Mouse (Mus musculus): Measurements from ENCODE around the gene Amn. TPM values are rescaled to one million over a fixed set of nuclear protein-coding genes. Genes with fewer than 3 reads are reported as not detected.

Amn gene
- polyA plus RNA-seq, 1 experiment from 2014 or later: 1.9 TPM

DNA sequence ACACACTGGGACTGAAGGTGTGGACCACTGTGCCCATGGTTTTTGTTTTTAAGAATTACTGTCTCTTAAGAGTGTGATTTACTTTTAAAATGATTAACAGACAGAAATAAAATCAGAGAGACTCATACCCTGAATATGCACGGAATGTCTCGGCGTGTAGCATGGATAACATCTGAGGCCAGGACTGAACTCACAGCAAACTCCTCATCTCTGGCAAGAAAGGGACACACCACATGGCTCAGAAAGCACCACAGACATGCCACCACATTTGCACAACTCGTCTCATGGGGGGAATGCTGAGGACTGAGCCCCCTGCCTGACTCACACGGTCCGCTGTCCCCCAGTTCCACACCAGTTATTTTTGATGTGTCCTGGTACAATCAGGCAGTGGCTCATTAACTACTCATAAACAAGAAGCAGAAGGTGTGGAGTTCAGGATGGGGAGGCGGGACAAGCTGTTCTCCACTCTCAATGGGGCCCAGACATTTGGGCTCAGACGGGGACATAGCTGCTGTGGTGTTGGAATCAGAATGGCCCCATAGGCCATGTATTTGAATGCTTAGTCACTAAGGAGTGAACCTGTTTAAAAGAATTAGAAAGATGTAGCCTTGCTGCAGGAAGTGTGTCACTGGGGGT lies 32.9 kb downstream of the Amn start:
- H3K27ac ChIP-seq: no peak overlapping the region
- no peaks in the 10 kb centered on the region for H3K4me1 ChIP-seq (replicated peaks)
- no peaks in the 10 kb centered on the region for H3K9me3 ChIP-seq
- no peak overlapping the region for H3K4me2 ChIP-seq (replicated peaks)
- H3K4me3 ChIP-seq (replicated peaks): no peak overlapping the region
- no peak for ATAC-seq
- H3K9ac ChIP-seq (replicated peaks): no peak overlapping the region
- no peaks in the 10 kb centered on the region for H3K27me3 ChIP-seq
- peaks cover 94% of the 10 kb centered on the region for H3K36me3 ChIP-seq
- 92% methylated on average over 8 of the region's 8 CpGs for WGBS

DNA sequence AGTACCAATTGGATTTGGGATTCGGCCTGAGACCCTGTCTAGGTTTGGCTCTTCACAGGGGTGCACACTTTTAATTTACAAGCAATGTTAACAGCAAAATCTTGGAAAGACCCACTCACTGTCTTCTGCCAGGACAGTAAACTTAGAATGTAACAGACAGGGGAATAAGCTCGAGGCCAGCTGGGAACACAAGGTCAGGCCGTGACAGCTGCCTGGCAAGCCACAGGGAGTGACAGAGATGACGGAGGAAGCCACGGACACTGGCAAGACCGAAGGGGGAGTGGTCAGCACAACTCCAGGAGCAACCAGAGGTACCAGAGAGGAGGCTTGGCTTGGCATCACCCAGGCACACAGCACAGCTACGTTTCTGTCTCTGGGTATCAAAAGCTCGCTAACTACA lies 35.9 kb downstream of the Amn start:
- H3K27ac ChIP-seq: no peak overlapping the region
- WGBS: 90% methylated on average over 8 of the region's 8 CpGs
- no peaks in the 10 kb centered on the region for H3K27me3 ChIP-seq
- no peaks in the 10 kb centered on the region for H3K9me3 ChIP-seq
- no peak overlapping the region for H3K4me2 ChIP-seq (replicated peaks)
- H3K36me3 ChIP-seq: peaks cover 98% of the 10 kb centered on the region
- ATAC-seq: no peak
- no peak overlapping the region for H3K9ac ChIP-seq (replicated peaks)
- no peaks in the 10 kb centered on the region for H3K4me1 ChIP-seq (replicated peaks)
- no peak overlapping the region for H3K4me3 ChIP-seq (replicated peaks)

DNA sequence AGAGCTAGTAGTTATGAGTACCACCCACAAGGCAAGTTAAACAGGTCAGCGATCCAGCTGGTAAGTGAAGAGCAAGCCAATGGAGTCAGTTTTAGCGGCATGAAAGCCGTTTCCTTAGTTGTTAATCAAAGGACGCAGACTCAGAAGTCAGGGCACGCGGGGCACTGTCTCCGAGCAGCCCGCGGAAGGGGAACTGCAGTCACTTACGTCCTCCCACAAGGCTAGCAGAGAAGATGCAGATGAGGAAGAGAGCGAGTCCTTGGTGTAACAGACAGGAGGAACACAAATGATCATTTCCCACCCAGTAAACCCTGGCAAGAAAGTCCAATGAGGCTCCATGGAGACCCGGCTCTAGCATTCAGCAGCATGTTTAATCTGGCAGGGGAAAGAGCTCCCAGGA lies 38.4 kb downstream of the Amn start:
- Histone ChIP-seq H3K27ac (no peak overlapping the region), H3K36me3 (peaks cover 97% of the 10 kb centered on the region), H3K27me3 (no peaks in the 10 kb centered on the region), H3K9me3 (no peaks in the 10 kb centered on the region), H3K4me2 (replicated peaks) (no peak overlapping the region), H3K9ac (replicated peaks) (no peak overlapping the region), H3K4me1 (replicated peaks) (no peaks in the 10 kb centered on the region), H3K4me3 (replicated peaks) (no peak overlapping the region)
- ATAC-seq: no peak
- WGBS: 83% methylated on average over 12 of the region's 12 CpGs

DNA sequence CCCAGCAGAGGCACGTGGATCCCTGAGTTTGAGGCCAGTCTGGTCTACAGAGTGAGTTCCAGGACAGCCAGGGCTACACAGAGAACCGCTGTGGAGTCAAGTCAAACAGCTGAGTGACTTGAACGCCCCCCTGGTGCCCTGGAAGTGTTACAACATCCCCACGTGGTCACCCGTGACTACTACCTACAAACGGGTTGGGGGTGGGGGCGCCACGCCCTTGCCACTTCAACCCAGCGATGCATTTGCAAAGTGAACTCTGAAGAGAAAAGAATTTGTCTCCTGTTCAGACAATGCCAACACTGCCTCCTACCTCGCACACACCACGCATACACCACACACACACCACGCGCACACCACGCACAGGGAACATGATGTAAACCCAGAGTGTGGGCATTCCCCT lies 39.0 kb downstream of the Amn start:
- Histone ChIP-seq H3K36me3 (peaks cover 97% of the 10 kb centered on the region), H3K4me2 (replicated peaks) (no peak overlapping the region), H3K4me1 (replicated peaks) (no peaks in the 10 kb centered on the region), H3K9me3 (no peaks in the 10 kb centered on the region), H3K9ac (replicated peaks) (no peak overlapping the region), H3K27ac (no peak overlapping the region), H3K4me3 (replicated peaks) (no peak overlapping the region), H3K27me3 (no peaks in the 10 kb centered on the region)
- ATAC-seq: no peak
- WGBS: 88% methylated on average over 14 of the region's 14 CpGs

DNA sequence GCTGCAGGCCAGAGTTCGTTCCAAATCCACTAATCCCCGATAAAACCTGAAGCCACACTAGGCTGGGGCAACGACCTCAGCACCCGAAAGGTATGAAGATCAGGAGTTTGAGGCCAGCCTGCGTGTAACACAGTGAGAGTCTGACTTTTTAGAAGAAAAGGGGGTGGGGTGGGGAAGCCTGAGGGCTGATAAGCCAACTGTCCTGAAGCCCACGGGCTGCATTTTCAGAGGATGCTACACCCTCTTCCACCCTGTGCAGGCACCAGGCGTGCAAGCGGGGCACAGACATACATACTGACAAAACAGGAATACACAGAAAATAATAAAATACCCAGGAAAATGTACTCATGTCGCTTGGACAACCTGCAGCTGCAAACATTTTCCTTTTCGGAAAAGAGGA lies 40.9 kb downstream of the Amn start:
- H3K27ac ChIP-seq: no peak overlapping the region

DNA sequence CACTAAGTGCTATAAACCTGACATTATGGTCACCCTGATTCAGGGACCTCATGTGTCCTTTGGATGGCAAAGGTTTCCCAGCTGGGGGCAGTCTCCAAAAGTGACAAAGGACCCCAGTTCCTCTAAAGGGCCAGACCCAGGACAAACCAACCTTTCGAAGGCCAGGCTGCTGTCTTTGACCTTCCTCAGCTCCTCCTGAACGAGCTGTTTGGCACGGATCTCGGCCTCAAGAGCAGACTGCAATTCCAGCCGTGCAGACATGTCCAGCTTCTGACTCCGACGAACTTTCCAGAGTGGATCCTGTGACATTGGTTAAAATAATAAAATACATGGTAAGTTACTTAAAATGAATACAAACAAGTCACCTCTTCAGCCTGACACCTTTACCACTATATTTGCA lies 43.4 kb downstream of the Amn start:
- Histone ChIP-seq H3K4me2 (replicated peaks) (no peak overlapping the region), H3K4me1 (replicated peaks) (no peaks in the 10 kb centered on the region), H3K9me3 (no peaks in the 10 kb centered on the region), H3K27ac (no peak overlapping the region), H3K4me3 (replicated peaks) (no peak overlapping the region), H3K36me3 (peaks cover 99% of the 10 kb centered on the region), H3K9ac (replicated peaks) (no peak overlapping the region), H3K27me3 (no peaks in the 10 kb centered on the region)
- ATAC-seq: no peak
- WGBS: 95% methylated on average over 7 of the region's 7 CpGs

More for the DNA sequence above, 40.9 kb downstream of the Amn start:
- H3K9ac ChIP-seq (replicated peaks): no peak overlapping the region
- H3K27me3 ChIP-seq: no peaks in the 10 kb centered on the region
- no peak overlapping the region for H3K4me2 ChIP-seq (replicated peaks)
- no peaks in the 10 kb centered on the region for H3K4me1 ChIP-seq (replicated peaks)
- no peak overlapping the region for H3K4me3 ChIP-seq (replicated peaks)
- 97% methylated on average over 10 of the region's 10 CpGs for WGBS
- peaks cover 97% of the 10 kb centered on the region for H3K36me3 ChIP-seq
- H3K9me3 ChIP-seq: no peaks in the 10 kb centered on the region
- no peak for ATAC-seq

DNA sequence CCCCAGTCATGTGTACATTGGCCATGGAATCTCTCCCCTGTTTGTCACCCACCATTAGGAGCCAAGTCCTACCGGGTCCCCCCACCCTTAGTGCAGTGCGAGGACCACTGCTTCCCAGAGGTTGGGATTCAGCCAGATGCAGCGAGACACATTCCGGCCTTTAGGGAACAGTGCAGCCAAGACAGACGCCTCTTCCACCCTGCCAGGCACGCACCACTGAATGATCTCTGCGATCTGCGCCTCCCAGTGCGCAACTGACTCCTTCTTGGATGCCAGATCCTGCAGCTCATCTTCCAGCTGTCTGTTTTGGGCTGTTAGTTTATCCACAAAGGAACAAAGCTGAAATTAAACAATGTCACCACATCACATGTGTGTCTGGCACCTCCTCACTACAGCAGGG lies 46.8 kb downstream of the Amn start:
- Histone ChIP-seq H3K4me3 (replicated peaks) (no peak overlapping the region), H3K27ac (no peak overlapping the region), H3K4me2 (replicated peaks) (no peak overlapping the region), H3K9me3 (no peaks in the 10 kb centered on the region), H3K9ac (replicated peaks) (no peak overlapping the region), H3K27me3 (no peaks in the 10 kb centered on the region), H3K4me1 (replicated peaks) (no peaks in the 10 kb centered on the region), H3K36me3 (peaks cover 99% of the 10 kb centered on the region)
- 96% methylated on average over 9 of the region's 9 CpGs for WGBS
- ATAC-seq: no peak

DNA sequence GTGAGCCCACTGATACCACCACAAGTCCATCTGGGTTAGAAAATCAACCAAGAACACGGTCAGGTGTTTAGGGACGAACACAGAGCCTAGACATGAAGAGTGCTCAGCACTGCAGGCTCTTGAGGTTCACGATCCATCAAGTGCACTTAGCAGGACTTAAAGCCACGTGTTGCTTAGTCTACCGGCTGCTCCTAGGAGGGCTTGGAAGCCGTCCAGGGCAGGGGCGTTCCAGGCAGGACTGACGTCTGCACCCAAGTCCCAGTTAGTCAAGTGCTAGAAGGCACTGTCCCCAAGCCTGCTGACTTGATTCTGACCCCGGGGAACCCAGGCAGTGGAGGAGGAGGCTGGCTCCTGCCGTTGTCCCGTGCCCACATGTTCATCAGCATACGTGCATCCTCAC lies 49.7 kb downstream of the Amn start:
- 79% methylated on average over 12 of the region's 12 CpGs for WGBS
- Histone ChIP-seq H3K36me3 (peaks cover 100% of the 10 kb centered on the region), H3K4me3 (replicated peaks) (no peak overlapping the region), H3K4me2 (replicated peaks) (no peak overlapping the region), H3K27ac (no peak overlapping the region), H3K27me3 (no peaks in the 10 kb centered on the region), H3K9me3 (no peaks in the 10 kb centered on the region), H3K4me1 (replicated peaks) (no peaks in the 10 kb centered on the region), H3K9ac (replicated peaks) (no peak overlapping the region)
- no peak for ATAC-seq

DNA sequence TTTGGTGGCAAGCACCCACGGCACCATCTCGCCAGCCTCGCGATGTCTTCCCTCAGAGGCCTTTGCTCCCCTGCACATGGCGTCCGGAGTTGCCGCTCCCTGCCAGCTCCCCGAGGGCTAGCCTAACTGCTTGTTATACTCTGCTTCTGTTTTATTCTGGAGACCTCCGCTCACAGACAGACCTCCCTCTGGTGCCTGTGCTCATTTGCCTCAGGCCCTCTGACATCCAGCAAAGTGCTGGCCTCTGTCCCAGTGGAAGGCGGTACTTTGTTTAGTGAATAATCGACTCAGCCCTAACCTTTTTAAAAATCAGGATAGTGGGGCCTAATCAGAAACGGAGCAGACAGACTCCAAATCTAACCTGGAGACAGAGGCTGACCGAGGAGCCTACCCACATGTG lies 50.9 kb downstream of the Amn start:
- Histone ChIP-seq H3K4me3 (replicated peaks) (no peak overlapping the region), H3K9me3 (no peaks in the 10 kb centered on the region), H3K27ac (no peak overlapping the region), H3K4me1 (replicated peaks) (no peaks in the 10 kb centered on the region), H3K9ac (replicated peaks) (no peak overlapping the region), H3K4me2 (replicated peaks) (no peak overlapping the region), H3K27me3 (no peaks in the 10 kb centered on the region), H3K36me3 (peaks cover 99% of the 10 kb centered on the region)
- no peak for ATAC-seq
- WGBS: 90% methylated on average over 13 of the region's 13 CpGs

DNA sequence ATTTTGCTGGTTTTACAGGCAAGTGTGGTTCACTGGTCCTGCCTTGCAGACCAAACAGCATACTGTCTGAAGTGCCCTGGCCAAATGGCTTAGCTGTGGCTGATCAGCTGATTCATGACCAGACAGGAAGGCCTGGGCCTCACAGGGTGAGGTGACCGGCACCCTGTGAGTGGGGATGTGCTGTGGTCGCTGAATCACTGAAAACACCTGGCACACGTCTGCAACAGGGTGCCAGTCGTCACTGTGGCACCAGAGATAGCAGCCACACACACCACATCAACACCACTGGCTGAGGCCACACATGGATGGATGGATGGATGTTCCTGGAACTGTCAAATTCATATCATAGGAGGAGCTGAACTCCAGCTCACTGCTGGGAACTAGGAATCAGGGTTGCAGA lies 52.5 kb downstream of the Amn start:
- Histone ChIP-seq H3K27me3 (no peaks in the 10 kb centered on the region), H3K4me3 (replicated peaks) (no peak overlapping the region), H3K36me3 (peaks cover 99% of the 10 kb centered on the region), H3K9me3 (no peaks in the 10 kb centered on the region), H3K27ac (no peak overlapping the region), H3K4me2 (replicated peaks) (no peak overlapping the region), H3K9ac (replicated peaks) (no peak overlapping the region), H3K4me1 (replicated peaks) (no peaks in the 10 kb centered on the region)
- 95% methylated on average over 4 of the region's 4 CpGs for WGBS
- no peak for ATAC-seq

DNA sequence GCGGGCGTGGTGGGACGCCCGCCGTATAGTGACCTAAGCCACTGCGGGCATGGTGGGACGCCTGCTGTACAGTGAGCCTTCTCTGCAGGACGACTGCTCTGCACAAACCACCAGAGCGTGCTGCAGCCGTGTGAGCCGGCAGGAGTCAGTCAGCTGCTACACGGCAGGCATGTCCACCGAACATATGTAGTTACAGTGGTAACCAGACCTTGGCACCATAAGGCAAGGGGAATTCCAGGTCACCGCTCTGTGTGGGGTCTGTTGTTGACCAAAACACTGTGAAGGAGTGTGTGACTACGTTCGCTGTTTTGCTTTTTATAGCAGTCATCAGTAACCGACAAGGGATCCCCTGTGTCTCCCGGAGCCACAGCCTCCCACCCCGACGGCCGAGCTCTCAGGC lies 53.6 kb downstream of the Amn start:
- no peak overlapping the region for H3K27ac ChIP-seq
- 95% methylated on average over 21 of the region's 21 CpGs for WGBS
- H3K36me3 ChIP-seq: peaks cover 98% of the 10 kb centered on the region
- H3K4me3 ChIP-seq (replicated peaks): no peak overlapping the region
- H3K9ac ChIP-seq (replicated peaks): no peak overlapping the region
- H3K9me3 ChIP-seq: no peaks in the 10 kb centered on the region
- H3K27me3 ChIP-seq: no peaks in the 10 kb centered on the region
- no peaks in the 10 kb centered on the region for H3K4me1 ChIP-seq (replicated peaks)
- H3K4me2 ChIP-seq (replicated peaks): no peak overlapping the region
- ATAC-seq: no peak

DNA sequence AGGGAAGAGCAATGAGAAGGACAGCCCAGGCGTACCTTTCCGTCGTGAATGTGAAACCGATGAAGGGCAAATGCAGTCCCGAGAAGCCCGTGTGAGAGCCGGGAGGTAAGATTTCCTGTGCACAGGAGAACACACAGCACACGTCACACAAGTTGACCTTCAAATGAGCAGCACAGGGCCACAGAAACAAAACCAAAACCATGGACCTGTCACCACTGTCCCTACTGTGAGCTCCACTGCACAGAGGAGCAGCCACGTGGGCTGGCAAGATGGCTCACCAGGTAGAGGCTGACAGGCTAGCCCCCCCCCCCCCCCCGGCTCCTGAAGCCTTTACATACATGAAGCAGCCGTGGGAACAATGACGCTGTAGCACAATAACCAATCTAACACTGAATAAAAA lies 54.1 kb downstream of the Amn start:
- Histone ChIP-seq H3K9ac (replicated peaks) (no peak overlapping the region), H3K4me2 (replicated peaks) (no peak overlapping the region), H3K4me3 (replicated peaks) (no peak overlapping the region), H3K27ac (no peak overlapping the region), H3K9me3 (no peaks in the 10 kb centered on the region), H3K27me3 (no peaks in the 10 kb centered on the region), H3K36me3 (peaks cover 98% of the 10 kb centered on the region), H3K4me1 (replicated peaks) (no peaks in the 10 kb centered on the region)
- WGBS: 96% methylated on average over 12 of the region's 12 CpGs
- no peak for ATAC-seq

DNA sequence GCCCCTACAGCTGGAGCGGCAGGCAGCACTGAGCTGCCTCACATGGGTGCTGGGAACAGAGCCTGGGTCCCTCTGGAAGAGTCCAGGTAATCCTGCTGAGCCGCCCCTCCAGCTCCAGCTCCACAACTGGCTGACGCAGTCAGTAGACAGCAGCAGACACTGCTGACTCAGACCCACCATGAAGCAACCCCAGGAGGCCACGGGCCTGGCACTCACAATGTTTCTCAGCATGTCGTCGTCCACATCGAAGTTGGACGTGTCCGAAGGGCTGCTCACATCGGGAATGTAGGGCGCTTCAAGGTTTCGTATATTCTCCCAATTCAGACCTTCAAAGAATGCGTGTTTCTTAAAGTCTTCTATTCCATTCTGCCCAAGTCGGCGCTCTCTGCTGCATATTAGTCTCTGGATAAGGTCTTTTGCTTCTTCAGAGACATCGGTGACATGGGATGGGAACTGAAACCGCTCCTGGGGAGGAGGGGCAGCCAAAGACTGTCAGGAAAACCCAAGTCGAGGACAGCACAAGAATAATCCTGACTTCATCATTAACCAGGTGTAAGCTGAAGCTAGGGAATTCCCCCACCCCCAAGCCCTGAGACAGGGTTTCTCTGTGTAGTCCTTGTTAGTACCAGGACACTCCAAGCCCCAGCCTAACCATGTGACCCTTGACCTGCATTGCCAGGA lies 55.0 kb downstream of the Amn start:
- H3K27me3 ChIP-seq: no peaks in the 10 kb centered on the region
- ATAC-seq: no peak
- H3K4me1 ChIP-seq (replicated peaks): no peaks in the 10 kb centered on the region
- no peak overlapping the region for H3K4me2 ChIP-seq (replicated peaks)
- no peak overlapping the region for H3K27ac ChIP-seq
- H3K9ac ChIP-seq (replicated peaks): no peak overlapping the region
- peaks cover 96% of the 10 kb centered on the region for H3K36me3 ChIP-seq
- H3K4me3 ChIP-seq (replicated peaks): no peak overlapping the region
- no peaks in the 10 kb centered on the region for H3K9me3 ChIP-seq
- WGBS: 89% methylated on average over 18 of the region's 18 CpGs
